Mouse (Mus musculus) hindbrain, embryonic 15.5 days (tissue): ENCODE data around the gene Oxtr. TPM values are rescaled to one million over a fixed set of nuclear protein-coding genes. Genes with fewer than 3 reads are reported as not detected.
A peak's percentile ranks its signal among the peaks of the same experiment; 100 is the strongest.

Source experiments
- ATAC-seq: fragments of 200-750 bp; cut with Nextera tagmentation; 2 replicates; pipeline ENCODE4 v1.8.0; 2017; ENCODE audit warnings: low read depth, moderate number of reproducible peaks, moderate TSS enrichment; ENCODE audit not compliant: low FRiP score
- H3K27ac ChIP-seq: fragments of 300-500 bp; sonication (generic); replicated peaks from 2 replicates; pipeline ENCODE4 v1.5.1; 2015; ENCODE audit warnings: mild to moderate bottlenecking, inconsistent platforms
- H3K27me3 ChIP-seq: fragments of 300-500 bp; sonication (generic); 2 replicates; pipeline ENCODE4 v1.6.1; 2015; ENCODE audit warnings: control low read depth, inconsistent platforms
- H3K36me3 ChIP-seq: fragments of 300-500 bp; sonication (generic); 2 replicates; pipeline ENCODE4 v1.6.1; 2015; ENCODE audit warnings: control low read depth, inconsistent platforms
- H3K4me1 ChIP-seq: fragments of 300-500 bp; sonication (generic); replicated peaks from 2 replicates; pipeline ENCODE4 v1.6.1; 2015; ENCODE audit warnings: control low read depth, inconsistent platforms
- H3K4me2 ChIP-seq: fragments of 300-500 bp; sonication (generic); 2 replicates; pipeline ENCODE4 v1.6.1; 2015; ENCODE audit warnings: moderate library complexity, mild to moderate bottlenecking, inconsistent platforms
- H3K4me3 ChIP-seq: fragments of 300-500 bp; sonication (generic); 2 replicates; pipeline ENCODE4 v1.5.1; 2015; ENCODE audit warnings: mild to moderate bottlenecking, inconsistent platforms
- H3K9ac ChIP-seq: fragments of 300-500 bp; sonication (generic); 2 replicates; pipeline ENCODE4 v1.6.1; 2015; ENCODE audit warnings: inconsistent platforms
- H3K9me3 ChIP-seq: fragments of 300-500 bp; sonication (generic); 2 replicates; pipeline ENCODE4 v1.6.1; 2016; ENCODE audit warnings: control low read depth, inconsistent platforms
- WGBS: fragments of 180-500 bp; shearing (Covaris S2); methylation state at CpG from one replicate; pipeline ENCODE4 v1.1.7; 2015; 5-methylcytosine and 5-hydroxymethylcytosine counted together
- polyA plus RNA-seq: library from polyadenylated mRNA; unstranded; fragments of >200 nt; fragmentation: Nextera tagmentation; extraction: Ambion mirVana; gene quantifications from 2 replicates; pipeline ENCODE4 v1.2.1, GENCODE M21; 2015

The Oxtr gene
- polyA plus RNA-seq, 1 experiment from 2014 or later = 1.7 TPM

- WGBS = 75% methylated on average over 3 of the region's 3 CpGs
- Histone ChIP-seq H3K36me3 (no peaks in the 10 kb centered on the region), H3K4me3 (no peak overlapping the region)
Measured at GRCm38 (mm10) chr6:112498716-112499115, 9.0 kb upstream of the Oxtr start.

GRCm38 (mm10) chr6:112497456-112497855 is 7.7 kb upstream of the Oxtr start:
- Histone ChIP-seq H3K4me1 (no peaks in the 10 kb centered on the region), H3K9me3 (no peaks in the 10 kb centered on the region), H3K27ac (no peak overlapping the region), H3K4me2 (no peak overlapping the region), H3K27me3 (no peaks in the 10 kb centered on the region), H3K36me3 (no peaks in the 10 kb centered on the region), H3K4me3 (no peak overlapping the region), H3K9ac (no peak overlapping the region)
- no peak for ATAC-seq
- WGBS = 74% methylated on average over 2 of the region's 2 CpGs

More at GRCm38 (mm10) chr6:112498716-112499115, 9.0 kb upstream of the Oxtr start:
- Histone ChIP-seq H3K4me2 (no peak overlapping the region), H3K9ac (no peak overlapping the region), H3K27me3 (no peaks in the 10 kb centered on the region), H3K27ac (no peak overlapping the region), H3K9me3 (no peaks in the 10 kb centered on the region), H3K4me1 (no peaks in the 10 kb centered on the region)
- ATAC-seq = no peak

- Histone ChIP-seq H3K9me3 (no peaks in the 10 kb centered on the region), H3K4me3 (no peak overlapping the region), H3K4me2 (no peak overlapping the region), H3K36me3 (no peaks in the 10 kb centered on the region), H3K27me3 (0 out of 2 replicates have a peak, but pooled peaks cover 4% of the 10 kb centered on the region), H3K9ac (no peak overlapping the region), H3K4me1 (no peaks in the 10 kb centered on the region), H3K27ac (no peak overlapping the region)
- 80% methylated on average over 8 of the region's 8 CpGs for WGBS
- ATAC-seq = no peak
Measured at GRCm38 (mm10) chr6:112496291-112497060, 6.7 kb upstream of the Oxtr start.

- 0 out of 2 replicates have a peak, but pooled peaks cover 4% of the 10 kb centered on the region for H3K27me3 ChIP-seq
- no peak for ATAC-seq
- WGBS = 60% methylated on average over 4 of the region's 4 CpGs
- peaks cover 7% of the 10 kb centered on the region for H3K4me1 ChIP-seq
- H3K4me3 ChIP-seq = no peak overlapping the region
- no peaks in the 10 kb centered on the region for H3K36me3 ChIP-seq
- H3K4me2 ChIP-seq = no peak overlapping the region
- no peak overlapping the region for H3K27ac ChIP-seq
- no peaks in the 10 kb centered on the region for H3K9me3 ChIP-seq
- H3K9ac ChIP-seq = no peak overlapping the region
Measured at GRCm38 (mm10) chr6:112495219-112495618, 5.5 kb upstream of the Oxtr start.

- Histone ChIP-seq H3K36me3 (no peaks in the 10 kb centered on the region), H3K4me3 (no peak overlapping the region), H3K9ac (no peak overlapping the region), H3K4me2 (no peak overlapping the region), H3K9me3 (no peaks in the 10 kb centered on the region), H3K27ac (no peak overlapping the region), H3K27me3 (peaks cover 10% of the 10 kb centered on the region), H3K4me1 (peaks cover 12% of the 10 kb centered on the region)
- no peak for ATAC-seq
- WGBS = 55% methylated on average over 10 of the region's 10 CpGs
Measured at GRCm38 (mm10) chr6:112494620-112495081, 4.9 kb upstream of the Oxtr start.

GRCm38 (mm10) chr6:112493371-112493770 is 3.6 kb upstream of the Oxtr start:
- Histone ChIP-seq H3K9ac (no peak overlapping the region), H3K4me1 (peaks cover 23% of the 10 kb centered on the region), H3K36me3 (no peaks in the 10 kb centered on the region), H3K4me3 (no peak overlapping the region), H3K4me2 (no peak overlapping the region), H3K27ac (no peak overlapping the region), H3K27me3 (peaks cover 23% of the 10 kb centered on the region), H3K9me3 (no peaks in the 10 kb centered on the region)
- 92% methylated on average over 9 of the region's 9 CpGs for WGBS
- no peak for ATAC-seq

GRCm38 (mm10) chr6:112492656-112493055 is 2.9 kb upstream of the Oxtr start:
- H3K4me3 ChIP-seq = no peak overlapping the region
- peaks cover 30% of the 10 kb centered on the region for H3K27me3 ChIP-seq
- H3K9ac ChIP-seq = no peak overlapping the region
- H3K36me3 ChIP-seq = no peaks in the 10 kb centered on the region
- peaks cover 23% of the 10 kb centered on the region for H3K4me1 ChIP-seq
- no peak for ATAC-seq
- H3K9me3 ChIP-seq = no peaks in the 10 kb centered on the region
- H3K27ac ChIP-seq = no peak overlapping the region
- WGBS = 90% methylated on average over 6 of the region's 6 CpGs
- H3K4me2 ChIP-seq = no peak overlapping the region

GRCm38 (mm10) chr6:112491521-112491920 is 1.8 kb upstream of the Oxtr start:
- WGBS = 78% methylated on average over 8 of the region's 8 CpGs
- Histone ChIP-seq H3K27me3 (peaks cover 35% of the 10 kb centered on the region), H3K4me2 (no peak overlapping the region), H3K36me3 (no peaks in the 10 kb centered on the region), H3K9ac (no peak overlapping the region), H3K27ac (no peak overlapping the region), H3K4me1 (peaks cover 23% of the 10 kb centered on the region), H3K4me3 (no peak overlapping the region), H3K9me3 (no peaks in the 10 kb centered on the region)
- ATAC-seq = no peak

GRCm38 (mm10) chr6:112490625-112491242 is 991 bp upstream of the Oxtr start:
- H3K9ac ChIP-seq = no peak overlapping the region; the same call in 1 of the 2 replicates
- peaks cover 36% of the 10 kb centered on the region for H3K27me3 ChIP-seq

GRCm38 (mm10) chr6:112489181-112489909 is 398 bp downstream of the Oxtr start:
- Histone ChIP-seq H3K4me3 (peak overlapping the region; percentile 39), H3K9ac (peak overlapping the region; percentile 30; the same call in 1 of the 2 replicates), H3K27me3 (peaks cover 36% of the 10 kb centered on the region), H3K9me3 (no peaks in the 10 kb centered on the region), H3K27ac (no peak overlapping the region), H3K4me1 (peaks cover 23% of the 10 kb centered on the region), H3K4me2 (peak overlapping the region; percentile 65), H3K36me3 (no peaks in the 10 kb centered on the region)
- peak; percentile 19; the same call in 1 of the 2 replicates for ATAC-seq
- WGBS = 5% methylated on average over 72 of the region's 72 CpGs

More at GRCm38 (mm10) chr6:112490625-112491242, 991 bp upstream of the Oxtr start:
- Histone ChIP-seq H3K4me2 (peak overlapping the region; percentile 65), H3K27ac (no peak overlapping the region), H3K4me1 (peaks cover 23% of the 10 kb centered on the region), H3K9me3 (no peaks in the 10 kb centered on the region), H3K36me3 (no peaks in the 10 kb centered on the region), H3K4me3 (peak overlapping the region; percentile 39)
- WGBS = 1% methylated on average over 35 of the region's 35 CpGs
- ATAC-seq = peak; percentile 71

GRCm38 (mm10) chr6:112488821-112489180 is 942 bp downstream of the Oxtr start:
- Histone ChIP-seq H3K36me3 (no peaks in the 10 kb centered on the region), H3K9ac (peak overlapping the region; percentile 30; the same call in 1 of the 2 replicates), H3K4me3 (peak overlapping the region; percentile 39), H3K27me3 (peaks cover 36% of the 10 kb centered on the region), H3K4me2 (peak overlapping the region; percentile 65), H3K27ac (no peak overlapping the region), H3K4me1 (peaks cover 23% of the 10 kb centered on the region), H3K9me3 (no peaks in the 10 kb centered on the region)
- 32% methylated on average over 24 of the region's 24 CpGs for WGBS
- no peak for ATAC-seq

- 79% methylated on average over 5 of the region's 5 CpGs for WGBS
- Histone ChIP-seq H3K4me2 (no peak overlapping the region), H3K27ac (no peak overlapping the region), H3K9ac (no peak overlapping the region), H3K36me3 (no peaks in the 10 kb centered on the region), H3K4me3 (no peak overlapping the region), H3K9me3 (no peaks in the 10 kb centered on the region), H3K27me3 (peaks cover 36% of the 10 kb centered on the region), H3K4me1 (peaks cover 23% of the 10 kb centered on the region)
- ATAC-seq = no peak
Measured at GRCm38 (mm10) chr6:112487993-112488392, 1.8 kb downstream of the Oxtr start.
